Mouse (Mus musculus): ENCODE measurements around the gene Pqlc2. TPM values are rescaled to one million over a fixed set of nuclear protein-coding genes. Genes with fewer than 3 reads are reported as not detected.

The Pqlc2 gene
- 15.1 TPM for polyA plus RNA-seq (2017; shearing (Covaris generic))

GRCm38 (mm10) chr4:139310171-139310898, at the start of gene Pqlc2, which contains the start of gene Akr7a5:
Gene Pqlc2, minus strand, starts transcription at chr4:139310708.
Gene Akr7a5, plus strand, starts transcription at chr4:139310744.

GRCm38 (mm10) chr4:139351931-139352711, 41.6 kb upstream of the Pqlc2 start, which contains the start of the genes Mrto4, Emc1 and Ubr4:
Gene Mrto4, minus strand, starts transcription at chr4:139352576.
Gene Emc1, plus strand, starts transcription at chr4:139352587.
Gene Ubr4, plus strand, starts transcription at chr4:139352609.

Other genes starting within 250 kb of the Pqlc2 start
- gene Htr6, start 235.1 kb downstream of the Pqlc2 start, polyA plus RNA-seq (2017; shearing (Covaris generic)): not detected
- 0.71 TPM for gene Nbl1, start 217.7 kb downstream of the Pqlc2 start, polyA plus RNA-seq (2017; shearing (Covaris generic))
- 441 TPM for gene Minos1, start 179.6 kb downstream of the Pqlc2 start, polyA plus RNA-seq (2017; shearing (Covaris generic))
- gene Capzb, start 117.8 kb downstream of the Pqlc2 start, polyA plus RNA-seq (2017; shearing (Covaris generic)): 751 TPM
- gene Akr7a5, start within 50 bp of the Pqlc2 start, polyA plus RNA-seq (2017; shearing (Covaris generic)): 11.6 TPM
- 86.6 TPM for gene Mrto4, start 41.9 kb upstream of the Pqlc2 start, polyA plus RNA-seq (2017; shearing (Covaris generic))
- gene Emc1, start 41.9 kb upstream of the Pqlc2 start, polyA plus RNA-seq (2017; shearing (Covaris generic)): 61.6 TPM
- gene Ubr4, start 41.9 kb upstream of the Pqlc2 start, polyA plus RNA-seq (2017; shearing (Covaris generic)): 61.6 TPM
- gene Iffo2, start 219.8 kb upstream of the Pqlc2 start, polyA plus RNA-seq (2017; shearing (Covaris generic)): 2.0 TPM

Data from activated CD4-positive, CD25-positive, alpha-beta regulatory T cell, adult 9 weeks (primary cell).